Mouse (Mus musculus): Measurements from ENCODE around the gene Mme.

Mme gene

GRCm38 (mm10) chr3:63241099-63241587 lies at the start of gene Mme:
TSS of gene Mme (plus strand) at chr3:63241537.
- no peak for DNase-seq (ENCODE audit: low read depth)

- no peak for DNase-seq (ENCODE audit: low read depth)
Measured at GRCm38 (mm10) chr3:63196565-63196964, 44.8 kb upstream of the Mme start.

- DNase-seq (ENCODE audit: low read depth) = no peak
Measured at GRCm38 (mm10) chr3:63198026-63198425, 43.3 kb upstream of the Mme start.

DNA sequence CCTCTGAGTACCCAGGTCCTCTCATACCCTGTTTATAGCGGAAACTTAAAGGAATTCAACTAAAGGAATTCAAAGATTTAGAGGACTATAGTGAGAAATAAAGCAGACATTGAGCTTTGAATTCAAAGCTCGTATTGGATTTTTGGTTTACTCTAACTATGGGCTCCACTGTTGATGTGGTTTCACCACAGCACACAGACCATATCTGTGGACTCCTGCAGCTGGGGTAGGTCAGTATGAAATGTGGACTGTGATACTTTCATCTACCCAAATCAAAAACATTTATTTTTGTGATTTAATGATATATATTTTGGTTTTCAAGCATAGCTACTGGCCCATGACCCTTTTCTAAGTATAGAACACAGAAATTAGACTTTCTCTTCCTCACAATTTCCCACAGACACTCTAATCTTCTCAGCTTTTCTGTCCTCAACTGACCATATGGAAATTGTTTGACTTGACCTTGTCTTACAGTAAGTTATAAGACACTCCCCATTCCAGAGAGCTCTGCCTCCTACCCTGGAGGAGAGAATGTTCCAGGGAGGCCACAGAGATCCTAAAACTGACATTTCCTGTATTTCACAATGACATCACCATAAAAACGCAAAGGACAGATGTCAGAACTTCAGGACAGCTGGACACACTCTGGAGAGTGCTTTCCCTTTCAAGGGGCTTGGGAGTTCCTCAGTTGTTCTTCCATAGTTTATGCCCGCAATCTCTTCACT lies 19.3 kb upstream of the Mme start:
- no peak for DNase-seq (ENCODE audit: low read depth)

- no peak for DNase-seq (ENCODE audit: low read depth)
Measured at GRCm38 (mm10) chr3:63223676-63224075, 17.7 kb upstream of the Mme start.

DNA sequence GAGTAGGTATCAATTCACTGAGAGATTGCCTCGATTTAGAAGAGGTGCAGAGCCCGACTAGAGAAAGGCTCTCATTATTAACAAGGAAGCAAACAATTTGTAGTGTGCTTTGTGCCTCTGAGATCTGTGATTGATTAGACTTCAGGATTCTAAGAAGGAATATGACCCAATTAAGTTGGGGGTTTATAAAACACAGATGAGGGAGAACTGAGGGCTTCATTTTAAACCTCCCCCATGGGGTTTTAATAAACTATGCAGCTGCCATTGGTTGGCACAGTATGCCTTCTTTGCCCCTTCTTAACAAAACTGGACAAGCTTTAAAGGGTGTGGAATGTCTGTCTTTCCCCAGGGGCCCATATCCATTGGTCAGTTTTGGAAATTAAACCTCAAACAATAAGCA lies 5.4 kb upstream of the Mme start:
- DNase-seq (ENCODE audit: low read depth) = no peak

DNA sequence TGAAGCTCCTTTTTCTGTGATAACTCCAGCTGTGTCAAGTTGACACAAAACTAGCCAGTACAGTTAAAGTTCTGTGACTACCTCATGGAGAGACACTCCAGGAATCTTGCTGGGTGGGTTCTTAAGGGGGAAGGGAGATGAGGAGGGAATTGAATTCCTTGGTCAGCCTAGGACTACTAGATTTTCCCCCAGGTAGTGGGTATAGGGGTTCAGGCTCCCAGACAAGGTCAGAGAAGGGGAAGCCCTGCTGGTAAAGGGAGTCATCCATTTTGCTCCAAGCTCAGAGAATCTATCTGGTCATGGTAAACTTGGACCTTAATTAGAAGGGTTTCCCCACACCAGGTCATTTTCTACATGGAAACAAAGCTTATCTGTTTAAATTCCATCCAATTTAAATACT lies 2.4 kb downstream of the Mme start:
- DNase-seq (ENCODE audit: low read depth) = no peak

DNA sequence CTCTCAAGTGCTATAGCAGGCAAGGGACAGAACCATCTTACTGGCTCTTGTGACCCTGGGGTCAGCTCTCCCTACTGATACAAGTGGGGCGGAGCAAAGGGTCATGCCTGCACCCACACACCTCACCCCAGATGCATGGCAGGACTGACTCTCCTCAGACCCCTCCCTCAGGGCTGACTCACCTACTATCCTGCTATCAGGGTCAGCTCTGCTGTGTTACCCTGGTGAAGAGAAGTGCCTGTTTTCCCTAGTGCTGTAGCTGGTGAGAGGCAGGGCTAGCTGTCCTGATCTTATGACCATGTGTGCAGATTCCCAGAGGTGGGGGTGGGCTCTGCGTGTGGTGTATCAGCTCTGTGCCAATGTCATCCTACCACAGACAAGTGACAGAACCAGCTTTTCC lies 30.8 kb downstream of the Mme start:
- DNase-seq (ENCODE audit: low read depth) = no peak

- no peak for DNase-seq (ENCODE audit: low read depth)
Measured at GRCm38 (mm10) chr3:63294316-63294715, 53.0 kb downstream of the Mme start.

DNA sequence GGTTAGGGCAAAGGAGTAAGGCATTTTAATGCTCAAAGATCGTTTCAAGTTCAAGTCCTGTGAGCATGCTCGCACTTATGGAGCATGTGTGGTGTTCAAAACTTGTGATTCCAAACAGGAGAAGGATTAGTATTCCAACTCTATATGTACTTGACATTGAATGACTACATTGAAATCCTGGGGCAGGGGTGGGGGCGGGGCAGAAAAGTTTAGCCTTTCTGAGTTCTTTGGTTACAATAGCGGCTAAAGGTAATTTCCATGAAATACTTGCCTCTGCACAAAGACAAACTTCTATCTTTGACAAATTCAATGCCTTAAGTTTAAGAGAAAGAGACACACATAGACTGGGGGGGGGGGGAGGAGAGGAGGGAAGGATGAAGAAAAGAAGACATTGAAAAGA lies 53.5 kb downstream of the Mme start:
- DNase-seq (ENCODE audit: low read depth) = no peak

DNA sequence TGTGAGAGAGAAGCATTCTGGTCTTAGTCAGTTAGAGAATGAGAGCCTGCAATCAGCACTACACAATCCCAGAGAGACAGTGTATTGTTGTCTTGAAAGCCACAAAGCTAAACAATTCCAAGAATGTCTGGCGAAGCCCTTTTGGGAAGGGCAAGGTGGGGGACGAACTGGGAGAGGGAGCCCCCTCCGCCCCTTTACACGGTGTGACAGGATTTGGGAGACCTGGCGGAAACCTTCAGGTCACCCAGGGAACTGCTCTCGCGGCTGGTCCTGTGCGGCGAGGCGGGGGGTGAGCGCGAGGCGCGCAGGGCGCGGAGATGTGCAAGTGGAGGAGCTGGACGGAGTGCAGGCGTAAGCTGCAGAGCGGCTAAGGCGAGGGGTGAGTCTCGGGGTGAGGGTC lies 53.9 kb downstream of the Mme start:
- no peak for DNase-seq (ENCODE audit: low read depth)

DNA sequence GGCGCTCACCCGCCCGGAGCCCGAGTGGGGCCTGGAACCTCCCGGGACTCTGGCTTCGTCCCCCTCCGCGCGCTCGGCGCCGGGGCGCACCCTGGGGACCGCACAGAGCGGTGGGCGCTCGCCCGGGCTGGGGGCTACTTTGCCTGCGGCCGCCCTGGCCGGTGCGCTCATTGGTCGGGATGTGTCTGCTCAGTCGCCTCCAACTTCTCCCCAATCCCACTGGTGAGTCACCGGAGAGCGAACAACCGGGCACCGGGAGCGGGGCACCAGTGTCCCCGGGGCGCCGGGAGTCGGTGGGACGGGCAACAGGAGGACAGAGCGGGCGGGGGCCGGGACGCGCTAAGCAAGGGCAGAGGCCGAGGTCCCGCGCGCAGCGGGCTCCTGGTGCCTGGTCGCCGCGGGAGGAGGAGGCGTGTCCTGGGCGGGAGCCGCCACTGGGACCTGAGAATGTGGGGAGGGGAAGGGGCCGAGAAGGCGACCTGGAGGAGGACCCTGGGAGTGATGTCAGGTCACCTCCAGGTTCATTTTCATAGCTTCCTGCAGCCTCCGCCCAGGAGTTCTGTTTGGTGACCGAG lies 54.4 kb downstream of the Mme start:
- DNase-seq (ENCODE audit: low read depth) = no peak

GRCm38 (mm10) chr3:63296411-63296810 lies 55.1 kb downstream of the Mme start:
- no peak for DNase-seq (ENCODE audit: low read depth)

DNA sequence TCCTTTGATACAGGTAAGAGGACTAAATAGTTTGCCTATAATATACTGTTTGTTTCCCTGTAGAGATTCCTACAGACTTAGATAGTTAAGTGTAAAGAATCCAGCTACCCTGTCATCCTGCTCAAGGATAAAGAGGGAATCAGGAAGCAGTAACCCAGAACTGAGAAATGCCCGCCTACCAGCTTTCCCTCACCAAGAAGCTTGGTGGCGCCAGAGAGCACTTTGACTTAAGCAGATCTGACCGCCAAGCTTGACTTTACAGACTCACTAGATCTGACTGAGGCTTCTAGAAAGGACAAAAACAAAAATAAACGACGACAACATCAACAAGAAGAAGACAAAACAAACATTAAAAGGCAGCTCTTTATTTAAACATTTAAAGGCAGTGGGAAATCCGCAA lies 56.5 kb downstream of the Mme start:
- DNase-seq (ENCODE audit: low read depth) = peak; percentile 49

DNA sequence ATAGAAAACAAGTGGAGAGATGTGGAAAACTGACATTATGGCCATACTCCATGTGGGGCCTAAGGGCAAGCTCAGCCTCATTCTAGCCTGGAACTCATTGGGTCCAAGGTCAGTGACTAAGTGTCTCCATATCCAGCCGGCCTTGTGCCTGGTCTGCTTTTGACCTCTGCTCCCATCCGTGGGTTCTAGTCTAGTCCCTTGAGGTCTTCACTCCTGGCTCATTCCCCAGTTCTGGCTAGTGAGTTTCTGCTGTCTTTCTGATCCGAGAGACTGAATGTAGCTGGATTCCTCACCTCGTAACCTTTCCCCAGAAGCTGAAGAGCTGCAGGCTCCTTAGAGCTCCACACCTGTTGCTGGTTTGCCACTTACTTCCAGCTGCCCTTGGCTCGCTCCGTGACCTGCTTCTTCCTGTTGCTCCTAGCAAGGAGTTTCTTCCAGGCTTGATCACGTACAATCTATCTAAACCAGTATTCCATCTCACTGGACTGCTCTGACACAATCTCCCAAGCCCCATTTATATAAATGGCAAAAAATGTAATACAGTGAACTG lies 73.9 kb downstream of the Mme start:
- DNase-seq (ENCODE audit: low read depth) = no peak

- no peak for DNase-seq (ENCODE audit: low read depth)
Measured at GRCm38 (mm10) chr3:63317496-63317895, 76.2 kb downstream of the Mme start.

DNA sequence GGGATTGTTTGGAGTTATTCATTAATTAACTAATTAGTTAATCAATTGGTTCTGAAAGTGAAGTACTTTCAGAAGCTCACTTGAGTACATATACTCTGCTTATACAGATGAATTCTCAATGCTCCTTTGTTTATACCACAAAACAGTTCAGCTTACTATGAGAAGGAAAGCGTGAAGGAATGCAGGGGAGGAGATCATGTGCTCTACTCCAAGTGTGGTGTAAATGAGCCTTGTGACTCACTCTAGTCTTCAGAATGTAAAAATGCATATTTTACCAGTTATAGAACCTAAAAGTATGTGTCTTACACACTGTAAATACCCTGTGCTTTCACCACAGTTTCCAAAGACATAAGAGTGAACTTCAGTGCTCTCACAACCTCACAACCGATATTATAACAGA lies 84.3 kb downstream of the Mme start:
- no peak for DNase-seq (ENCODE audit: low read depth)

GRCm38 (mm10) chr3:63340110-63340509 lies 98.8 kb downstream of the Mme start:
- DNase-seq (ENCODE audit: low read depth) = no peak

DNA sequence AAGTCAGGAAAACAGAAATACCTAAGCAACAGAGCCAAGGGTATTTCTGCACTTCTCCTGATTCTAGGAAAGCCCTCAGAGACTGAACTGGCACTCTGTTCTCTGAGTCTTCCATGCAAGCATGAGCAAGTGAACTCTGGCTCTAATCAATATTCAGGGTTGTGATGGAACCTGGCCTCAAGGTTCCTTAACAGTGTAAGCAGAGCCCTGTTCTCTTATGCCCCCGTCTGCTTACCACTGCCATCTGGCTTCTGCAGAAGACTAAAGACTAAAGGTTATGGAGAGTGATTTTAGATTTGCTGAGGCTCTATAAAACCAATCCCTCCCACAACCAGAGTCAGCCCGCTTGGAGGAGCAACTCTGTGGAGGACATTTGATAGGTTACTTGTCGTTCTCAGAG lies 99.2 kb downstream of the Mme start:
- DNase-seq (ENCODE audit: low read depth) = no peak

DNA sequence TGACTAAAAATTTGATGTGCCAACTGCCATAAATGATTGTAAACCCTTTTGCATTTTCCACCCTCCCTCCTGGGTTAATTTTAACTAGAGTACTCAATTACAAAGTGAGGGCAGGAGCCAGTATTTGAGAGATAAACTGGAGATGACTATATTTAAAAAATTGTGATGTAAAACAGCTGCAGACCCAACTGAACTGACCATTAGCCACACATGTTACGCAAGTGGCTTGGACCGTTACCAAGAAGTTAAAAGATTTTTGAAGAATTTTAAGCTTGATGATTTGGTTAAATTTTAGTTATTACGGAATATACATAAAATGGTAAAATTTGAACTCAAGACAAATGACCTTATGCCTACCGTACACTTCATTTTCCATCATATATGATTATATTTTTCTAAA lies 100.1 kb downstream of the Mme start:
- DNase-seq (ENCODE audit: low read depth) = no peak

DNA sequence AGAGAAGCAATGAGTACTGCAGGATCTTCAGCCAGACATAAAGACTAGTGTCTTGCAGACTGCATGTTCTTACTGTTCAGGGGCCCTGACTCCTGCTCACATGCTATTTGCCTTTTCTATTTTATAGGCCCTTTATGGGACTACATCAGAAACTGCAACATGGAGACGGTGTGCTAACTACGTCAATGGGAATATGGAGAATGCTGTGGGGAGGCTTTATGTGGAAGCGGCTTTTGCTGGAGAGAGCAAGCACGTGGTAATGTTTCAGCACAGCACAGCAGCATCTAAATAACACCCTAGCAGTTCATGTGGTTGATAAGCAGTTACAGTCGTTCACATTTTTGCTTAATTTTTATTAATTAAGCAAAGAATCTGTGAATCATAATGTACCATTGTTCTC lies 103.7 kb downstream of the Mme start:
- no peak for DNase-seq (ENCODE audit: low read depth)

- DNase-seq (ENCODE audit: low read depth) = no peak
Measured at GRCm38 (mm10) chr3:63348893-63349426, 107.6 kb downstream of the Mme start.

GRCm38 (mm10) chr3:63350242-63350641 lies 108.9 kb downstream of the Mme start:
- no peak for DNase-seq (ENCODE audit: low read depth)
